In genomic region chr5:123969216-123969615, GRCm38 (mm10) we compare ENCODE assay signal across 22 mouse cellular contexts. TPM values are rescaled to one million over a fixed set of nuclear protein-coding genes. Genes with fewer than 3 reads are reported as not detected.
A peak's percentile ranks its signal among the peaks of the same experiment; 100 is the strongest.
DNase-seq lines count a peak whose midpoint lies in the region; ATAC-seq lines count a peak whose summit lies in the region.
"Had no signal": no experiment of that assay in that cellular context is flagged by ENCODE, and none has a peak within 500 bp of the region (broad histone marks: within the 10 kb centered on the region; RNA-seq: fewer than 3 reads in every experiment).

No protein-coding gene starts in this region.

- 65% methylated on average over 8 of the region's 8 CpGs for WGBS in intestine, embryonic 15.5 days

- peak overlapping the region; percentile 36; the same call in 1 of the 2 replicates for H3K27ac ChIP-seq in intestine, embryonic 15.5 days
- H3K27ac ChIP-seq: embryonic facial prominence, embryonic 10.5 days; forebrain, embryonic 13.5 days had no signal

- 0 out of 2 replicates have a peak, but pooled peaks cover 3% of the 10 kb centered on the region for H3K4me1 ChIP-seq in intestine, embryonic 15.5 days (replicated peaks)
- H3K4me1 ChIP-seq: forebrain, embryonic 13.5 days had no signal

- H3K9me3 ChIP-seq in intestine, embryonic 15.5 days, result no peaks in the 10 kb centered on the region
- H3K9me3 ChIP-seq: embryonic facial prominence, embryonic 10.5 days; forebrain, embryonic 13.5 days; G1E; heart, embryonic 12.5 days had no signal

- H3K36me3 ChIP-seq in intestine, embryonic 15.5 days, result no peaks in the 10 kb centered on the region
- H3K36me3 ChIP-seq: embryonic facial prominence, embryonic 10.5 days; G1E; heart, embryonic 12.5 days had no signal

- H3K4me3 ChIP-seq in intestine, embryonic 15.5 days (replicated peaks), result no peak overlapping the region
- H3K4me3 ChIP-seq: embryonic facial prominence, embryonic 10.5 days; forebrain, embryonic 13.5 days; heart, embryonic 12.5 days had no signal

- peaks cover 3% of the 10 kb centered on the region for H3K27me3 ChIP-seq in intestine, embryonic 15.5 days (replicated peaks)
- H3K27me3 ChIP-seq: forebrain, embryonic 13.5 days had no signal

- ATAC-seq in intestine, embryonic 15.5 days, result peak; percentile 13; the same call in 1 of the 2 replicates
- ATAC-seq: CD4-positive, CD25-positive, alpha-beta regulatory T cell, adult 4 months; forebrain, embryonic 13.5 days; forebrain, postnatal 0 days had no signal

- no peak overlapping the region for H3K4me2 ChIP-seq in intestine, embryonic 15.5 days (replicated peaks)
- H3K4me2 ChIP-seq: forebrain, embryonic 13.5 days; heart, embryonic 12.5 days had no signal

- peak; percentile 70 for DNase-seq in heart, adult 11 months
- DNase-seq in heart, postnatal 25 days (ENCODE audit: low spot score), result no peak
- peak; percentile 82 for DNase-seq in kidney, adult 9 months
- peak; percentile 75 to 82 for DNase-seq in kidney, postnatal 36 days
- no peak for DNase-seq in spleen, postnatal 14 days (ENCODE audit: low spot score in 2 of 2)
- no peak for DNase-seq in cerebellum, postnatal 4 days (ENCODE audit: low spot score in 2 of 2)
- no peak for DNase-seq in lung, postnatal 14 days
- DNase-seq: adrenal gland, adult 8-10 months; adrenal gland, postnatal 36 days; B cell, adult 2 months; cerebellum, adult 2 months; cerebellum, postnatal 36 days; forebrain, postnatal 0 days; gastrocnemius, postnatal 14 days; heart, postnatal 36 days had no signal

- no peak overlapping the region for H3K9ac ChIP-seq in intestine, embryonic 15.5 days
- H3K9ac ChIP-seq: forebrain, embryonic 13.5 days; forebrain, postnatal 0 days; heart, embryonic 12.5 days had no signal

- intact Hi-C loops in heart, postnatal 25 days (cut with DNase I), result no loop called here

RNA-seq across cellular contexts. Expression of gene Hip1r, which starts 4.2 kb away (rescaled TPM):
- total RNA-seq in heart, postnatal 25 days (2021), result 10 to 100 TPM; 13.4 to 19.0 TPM
- polyA plus RNA-seq in intestine, embryonic 15.5 days (2015; fragmentation: Nextera tagmentation; extraction: Ambion mirVana), result 26.0 and 29.3 TPM in 2 replicates

RNA-seq across cellular contexts. Expression of gene Ccdc62, which starts 38.7 kb away (rescaled TPM):
- 1 to 10 TPM; 1.3 to 2.1 TPM for total RNA-seq in heart, postnatal 25 days (2021)
- 4.7 and 5.1 TPM in 2 replicates for polyA plus RNA-seq in intestine, embryonic 15.5 days (2015; fragmentation: Nextera tagmentation; extraction: Ambion mirVana)

RNA-seq across cellular contexts. Expression of gene Gm43518, which starts 42.0 kb away (rescaled TPM):
- total RNA-seq in heart, postnatal 25 days (2021), result under 1 TPM in 1 of 2 experiments, not detected in 1; 0.50 TPM
- polyA plus RNA-seq in intestine, embryonic 15.5 days (2015; fragmentation: Nextera tagmentation; extraction: Ambion mirVana), result 1.5 and 2.2 TPM in 2 replicates
- total RNA-seq: gastrocnemius, adult 18-20 months; heart, postnatal 36 days had no signal
- polyA plus RNA-seq: G1E had no signal

Comparison
In these comparisons a context has a peak if more than half of its experiments do, and no peak if none do; other contexts are left out.
1. DNase-seq: peak in heart, adult 11 months (single experiment), kidney, adult 9 months (single experiment) and kidney, postnatal 36 days (2 of 2); none in heart, postnatal 25 days (single experiment), spleen, postnatal 14 days (0 of 2), cerebellum, postnatal 4 days (0 of 2) and lung, postnatal 14 days (single experiment).